Mouse (Mus musculus): ENCODE data around the gene Rab33b.
"Not testable (repeated sequence)": the region's sequence is repeated elsewhere in the genome, so short reads cannot be mapped to it uniquely, and the experiment has no call there.

Rab33b gene

DNA sequence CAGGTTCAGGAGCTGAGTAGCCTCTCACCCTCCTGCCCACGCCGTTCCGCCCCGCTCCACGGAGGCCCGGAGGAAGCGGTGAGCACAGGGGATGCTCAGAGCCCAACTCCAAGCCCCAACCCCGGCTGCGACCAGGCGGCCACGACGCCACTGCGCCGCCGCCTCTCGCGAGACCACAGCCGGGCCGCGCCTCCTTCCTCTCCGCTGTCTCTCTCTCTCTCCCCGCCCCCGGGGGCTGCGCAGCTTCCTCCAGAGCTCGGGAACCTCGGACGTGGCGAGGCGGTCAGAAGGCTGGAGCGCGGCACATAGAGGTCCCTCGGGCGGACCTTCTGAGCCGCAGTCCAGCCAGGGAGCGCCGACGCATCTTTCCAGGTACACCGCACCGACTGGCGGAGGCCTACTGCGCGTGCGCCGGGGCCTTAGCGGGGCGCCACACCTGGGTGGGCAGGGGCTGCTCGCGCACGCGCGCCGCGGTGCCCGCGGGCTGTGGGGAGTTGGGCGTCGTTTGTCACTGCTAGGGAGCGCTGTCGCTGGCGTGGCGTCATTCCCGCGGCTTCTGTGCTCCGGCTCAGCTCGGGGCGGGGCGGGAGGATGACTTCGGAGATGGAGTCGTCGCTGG, at the start of gene Rab33b:
Gene Rab33b, plus strand, starts transcription at position 180 of the 619 bp plus-strand sequence.
- DNase-seq (ENCODE audit: low spot score) = peak; percentile 98

DNA sequence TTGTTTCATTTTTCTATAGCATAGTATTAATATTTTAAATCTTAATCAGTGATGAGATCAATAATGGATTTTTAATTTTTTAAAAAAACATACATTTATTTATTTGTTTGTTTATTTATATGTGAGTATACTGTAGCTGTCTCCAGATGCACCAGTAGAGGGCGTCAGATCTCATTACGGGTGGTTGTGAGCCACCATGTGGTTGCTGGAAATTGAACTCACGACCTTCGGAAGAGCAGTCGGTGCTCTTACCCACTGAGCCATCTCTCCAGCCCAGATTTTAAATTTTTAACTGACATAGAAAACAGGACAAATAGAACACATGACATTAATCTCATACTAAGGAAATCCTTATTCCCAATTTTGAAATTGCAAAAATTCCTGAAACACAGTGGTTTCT, 49.4 kb upstream of the Rab33b start:
- not testable (repeated sequence) for DNase-seq (ENCODE audit: low spot score)

DNA sequence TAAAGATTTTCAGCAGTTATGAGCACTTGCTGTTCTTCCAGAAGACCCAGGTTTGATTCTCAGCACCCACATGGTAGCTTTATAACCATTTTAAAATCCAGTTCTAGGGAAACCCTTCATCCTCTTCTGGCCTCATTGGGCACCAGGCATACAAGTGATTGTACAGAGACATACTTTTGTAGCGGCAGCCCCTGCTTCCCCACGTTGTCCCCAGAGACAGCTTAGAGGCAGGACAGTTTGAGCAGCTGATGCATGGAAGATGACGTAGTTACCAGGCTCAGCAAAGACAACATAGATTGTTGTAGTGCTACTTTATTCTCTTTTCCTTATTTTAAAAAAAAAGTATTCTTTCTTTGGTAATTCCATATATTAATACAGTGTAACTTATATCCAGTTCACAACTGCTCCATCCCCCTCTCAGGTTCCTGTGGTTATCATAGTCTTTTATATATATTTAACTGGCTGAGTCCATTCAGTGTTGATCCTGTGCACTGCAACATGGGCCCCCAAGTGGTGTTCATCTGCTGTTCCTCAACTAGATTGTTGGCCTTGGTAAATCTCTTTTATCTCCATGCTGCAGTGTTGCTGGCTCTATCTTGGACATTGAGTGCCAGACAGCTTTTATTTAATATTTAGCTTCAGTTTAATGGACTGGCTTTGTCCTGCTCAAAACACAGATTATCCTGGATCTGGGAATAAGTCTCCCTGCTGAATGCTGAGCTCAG, 48.7 kb upstream of the Rab33b start:
- DNase-seq (ENCODE audit: low spot score) = no peak

DNA sequence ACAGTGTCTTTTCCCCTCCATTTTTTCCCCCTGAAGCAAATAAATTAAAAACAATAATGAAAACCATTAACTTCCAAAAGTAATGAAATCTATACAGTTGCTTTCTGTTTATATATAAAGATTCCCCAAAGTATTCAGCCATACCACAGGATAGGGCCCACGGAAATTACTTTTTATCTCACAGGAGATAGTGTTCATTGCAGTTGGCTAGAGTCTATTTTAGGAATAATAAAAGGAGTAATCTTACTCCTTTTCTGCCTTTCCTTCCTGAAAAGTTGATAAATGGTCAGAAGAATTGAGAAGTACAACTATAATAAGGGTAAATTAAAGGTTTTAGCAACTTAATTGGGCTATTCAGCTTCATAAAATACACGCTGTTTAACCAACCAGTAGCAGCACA, 15.2 kb upstream of the Rab33b start:
- no peak for DNase-seq (ENCODE audit: low spot score)

DNA sequence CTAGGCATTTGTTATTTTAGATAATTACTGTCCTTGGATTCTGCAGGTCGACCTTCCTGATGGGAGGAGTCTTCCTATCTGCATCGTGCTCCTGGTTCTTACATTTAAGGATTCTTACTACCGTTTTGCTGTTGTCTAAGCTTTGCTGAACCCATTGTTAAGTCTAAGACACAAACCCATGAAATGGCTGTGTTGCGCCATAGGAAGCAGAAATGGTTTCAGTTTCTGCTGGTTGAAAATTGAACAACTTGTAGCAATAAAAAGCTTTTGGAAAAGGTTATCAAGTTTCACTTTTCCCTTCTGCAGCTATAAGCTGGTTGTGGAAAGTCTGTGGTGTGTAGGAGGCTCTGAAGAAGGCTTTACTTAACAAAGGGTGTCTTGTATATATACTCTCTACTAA, 8.0 kb upstream of the Rab33b start:
- no peak for DNase-seq (ENCODE audit: low spot score)

DNA sequence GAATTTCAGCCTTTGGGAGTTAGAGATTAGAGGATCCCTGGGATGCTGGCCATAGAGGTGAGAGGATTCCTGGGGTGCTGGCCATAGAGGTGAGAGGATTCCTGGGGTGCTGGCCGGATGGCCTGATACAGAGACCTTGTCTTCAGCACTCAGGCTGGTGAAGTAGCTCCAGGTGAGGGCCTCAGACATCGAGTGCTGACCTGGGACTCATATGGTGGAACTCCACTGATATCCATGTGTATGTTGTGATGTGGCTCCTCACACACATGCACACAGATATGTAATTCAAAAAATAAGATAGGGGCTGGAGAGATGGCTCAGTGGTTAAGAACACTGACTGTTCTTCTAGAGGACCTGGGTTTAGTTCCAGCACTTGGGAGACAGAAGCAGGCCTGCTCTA, 3.8 kb upstream of the Rab33b start:
- DNase-seq (ENCODE audit: low spot score) = no peak

DNA sequence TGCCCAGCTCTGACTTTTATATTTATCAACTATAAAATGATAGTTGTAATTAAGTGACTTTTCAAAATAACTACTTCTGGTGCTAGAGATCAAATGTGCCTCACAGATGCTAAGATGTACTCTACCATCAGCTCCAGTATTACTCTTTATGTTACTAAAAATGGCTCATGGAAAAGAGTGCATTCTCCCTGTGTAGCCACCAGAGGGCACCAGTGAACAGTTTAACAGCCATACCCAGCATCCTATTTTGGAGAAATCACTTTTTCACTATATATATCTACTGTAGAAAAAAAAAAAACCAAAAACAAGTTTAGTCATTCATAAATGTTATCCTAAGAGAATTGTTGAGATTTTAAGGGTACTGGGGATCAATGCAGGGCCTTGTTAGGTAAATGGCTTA, 2.7 kb upstream of the Rab33b start:
- no peak for DNase-seq (ENCODE audit: low spot score)

DNA sequence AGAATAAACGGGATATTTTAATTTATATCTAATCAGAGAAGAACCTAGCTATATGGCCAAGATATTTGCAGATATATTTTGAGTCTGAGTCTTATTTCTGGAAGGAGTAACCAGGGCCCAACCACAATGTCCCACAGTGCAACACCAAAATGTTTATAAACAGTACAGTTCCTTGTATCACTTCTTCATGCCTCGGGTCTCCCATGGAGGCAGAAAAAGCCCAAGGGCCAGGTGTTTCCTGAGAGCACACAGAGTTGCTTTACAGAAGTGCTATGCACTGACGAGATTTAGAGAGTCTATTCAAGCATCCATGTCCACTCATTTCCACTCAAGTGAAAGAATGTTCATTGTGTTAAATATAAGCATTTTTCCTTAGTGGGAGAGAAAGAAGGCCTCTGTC, 1.8 kb upstream of the Rab33b start:
- DNase-seq (ENCODE audit: low spot score) = no peak

DNA sequence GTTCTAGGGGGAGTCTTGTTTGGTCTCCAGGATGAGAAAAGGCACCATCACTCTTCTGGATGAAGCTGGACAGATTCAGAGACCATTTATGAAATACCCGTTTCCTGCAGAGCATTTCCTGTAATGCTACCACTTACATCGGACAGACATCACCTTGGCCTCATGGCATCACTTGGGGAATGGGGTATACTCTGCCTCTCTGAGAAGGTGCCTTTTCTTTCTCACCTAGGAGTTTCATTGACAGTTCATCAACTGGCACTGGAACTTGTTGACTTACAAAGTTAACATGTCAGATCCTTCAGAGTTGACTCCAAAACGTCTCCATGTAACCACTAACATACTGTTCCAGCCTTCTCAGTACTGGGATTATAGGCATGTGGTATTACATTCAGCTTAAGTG, 939 bp upstream of the Rab33b start:
- no peak for DNase-seq (ENCODE audit: low spot score)

DNA sequence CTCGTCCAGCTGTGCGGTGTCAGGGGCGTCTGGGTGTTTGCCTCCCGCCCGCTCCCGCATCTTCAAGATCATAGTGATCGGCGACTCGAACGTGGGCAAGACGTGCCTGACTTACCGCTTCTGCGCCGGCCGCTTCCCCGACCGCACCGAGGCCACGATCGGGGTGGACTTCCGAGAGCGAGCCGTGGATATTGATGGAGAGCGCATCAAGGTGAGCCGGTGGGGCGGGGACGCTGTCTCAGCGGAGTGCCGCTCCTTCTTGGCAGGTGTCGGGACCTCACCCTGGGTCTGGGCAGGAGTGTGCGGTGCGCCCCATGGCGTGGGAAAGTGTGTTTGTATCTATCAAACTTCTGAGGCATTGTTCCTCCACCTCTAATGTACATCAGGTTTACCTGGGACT, 650 bp downstream of the Rab33b start:
- no peak for DNase-seq (ENCODE audit: low spot score)

DNA sequence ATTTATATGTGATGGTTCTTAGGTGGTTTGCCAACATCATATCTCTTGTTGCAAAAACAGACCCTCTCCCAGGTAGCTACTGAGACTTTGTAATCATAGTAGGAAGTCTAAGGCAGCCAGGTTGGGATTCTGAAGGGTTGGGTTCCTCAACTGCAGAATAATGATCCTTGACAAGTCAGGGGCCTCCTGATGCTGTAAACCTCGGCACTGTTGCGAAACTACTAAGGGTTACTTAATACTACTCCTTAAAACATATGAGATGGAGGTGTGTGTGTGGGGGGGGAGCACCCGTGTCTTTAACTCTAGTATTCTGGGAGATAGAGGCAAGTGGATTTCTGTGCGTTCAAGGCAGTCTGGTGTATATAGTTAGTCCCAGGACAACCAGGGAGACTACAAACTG, 1.6 kb downstream of the Rab33b start:
- DNase-seq (ENCODE audit: low spot score) = no peak

DNA sequence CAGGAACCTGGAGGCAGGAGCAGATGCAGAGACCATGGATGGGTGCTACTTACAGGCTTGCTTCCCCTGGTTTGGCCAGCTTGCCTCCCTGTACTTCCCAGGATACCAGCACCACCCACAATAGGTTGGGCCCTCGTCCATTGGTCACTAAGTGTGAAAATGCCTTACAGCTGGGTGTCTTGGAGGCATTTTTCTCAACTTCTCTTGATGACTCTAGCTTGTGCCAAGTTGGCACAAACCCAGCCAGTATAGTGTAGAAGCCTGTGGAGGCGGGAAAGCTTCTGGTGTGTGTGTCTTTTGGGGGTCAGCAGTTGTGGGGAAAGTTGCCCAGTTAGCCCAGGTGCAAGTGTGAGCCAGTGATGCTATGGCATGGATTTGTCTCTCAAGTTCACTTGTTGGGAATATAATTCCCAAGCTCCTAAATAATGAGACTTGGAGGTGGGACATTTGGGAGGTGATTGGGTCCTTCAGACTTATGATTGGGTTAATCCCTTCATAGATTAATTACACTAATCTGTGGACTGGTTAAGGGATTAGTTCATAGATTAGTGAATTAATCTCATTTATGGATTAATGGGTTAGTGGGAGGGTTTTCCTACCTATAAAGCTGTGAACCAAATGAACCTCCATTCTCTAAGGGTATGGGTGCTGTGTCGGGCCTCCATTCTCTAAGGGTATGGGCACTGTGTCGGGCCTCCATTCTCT, 2.9 kb downstream of the Rab33b start:
- DNase-seq (ENCODE audit: low spot score) = no peak

DNA sequence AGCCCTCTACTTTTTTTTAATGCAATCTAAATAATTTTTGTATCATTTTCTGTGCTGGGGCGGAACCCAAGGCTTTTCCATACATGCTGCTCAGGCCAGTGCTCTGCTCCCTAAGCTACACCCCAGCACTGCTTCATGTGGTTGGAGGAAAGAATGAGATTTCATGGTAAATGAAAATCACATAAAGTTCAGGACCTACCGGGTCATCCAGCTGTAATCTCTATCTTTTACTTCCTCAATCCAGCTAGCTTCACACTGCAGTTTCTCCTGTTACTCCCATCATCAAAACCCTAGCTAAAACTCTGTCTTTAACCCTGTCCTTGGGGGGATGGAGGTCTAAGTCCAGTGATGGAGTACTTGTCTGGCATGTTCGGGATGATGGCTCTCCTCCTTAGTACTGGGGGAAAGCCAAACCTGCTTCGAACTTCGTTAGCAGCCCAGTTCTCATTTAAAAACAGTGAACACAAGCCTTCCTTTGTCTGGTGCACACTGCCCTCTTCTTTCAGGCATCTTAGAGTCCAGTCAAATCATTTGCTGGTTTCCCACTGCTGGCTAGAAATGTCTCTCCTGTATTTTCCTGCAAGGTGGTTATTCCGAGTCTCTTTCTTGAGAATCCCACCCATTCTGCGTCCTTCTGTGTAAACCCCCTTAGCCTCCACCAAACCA, 6.5 kb downstream of the Rab33b start:
- no peak for DNase-seq (ENCODE audit: low spot score)

DNA sequence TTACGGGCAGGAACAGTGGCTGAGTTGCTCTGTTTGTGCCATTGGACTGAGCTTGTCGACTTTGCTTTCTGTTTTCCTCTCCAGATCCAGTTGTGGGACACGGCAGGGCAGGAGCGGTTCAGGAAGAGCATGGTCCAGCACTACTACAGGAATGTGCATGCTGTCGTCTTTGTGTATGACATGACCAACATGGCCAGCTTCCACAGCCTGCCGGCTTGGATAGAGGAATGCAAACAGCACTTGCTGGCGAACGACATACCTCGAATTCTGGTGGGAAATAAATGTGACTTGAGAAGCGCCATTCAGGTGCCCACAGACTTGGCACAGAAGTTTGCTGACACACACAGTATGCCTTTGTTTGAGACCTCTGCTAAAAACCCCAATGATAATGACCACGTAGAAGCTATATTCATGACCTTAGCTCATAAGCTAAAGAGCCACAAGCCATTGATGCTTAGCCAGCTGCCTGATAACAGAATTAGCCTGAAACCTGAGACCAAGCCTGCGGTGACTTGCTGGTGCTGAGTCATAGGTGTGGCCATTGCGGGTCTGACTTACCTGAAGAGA, 9.6 kb downstream of the Rab33b start:
- DNase-seq (ENCODE audit: low spot score) = no peak

DNA sequence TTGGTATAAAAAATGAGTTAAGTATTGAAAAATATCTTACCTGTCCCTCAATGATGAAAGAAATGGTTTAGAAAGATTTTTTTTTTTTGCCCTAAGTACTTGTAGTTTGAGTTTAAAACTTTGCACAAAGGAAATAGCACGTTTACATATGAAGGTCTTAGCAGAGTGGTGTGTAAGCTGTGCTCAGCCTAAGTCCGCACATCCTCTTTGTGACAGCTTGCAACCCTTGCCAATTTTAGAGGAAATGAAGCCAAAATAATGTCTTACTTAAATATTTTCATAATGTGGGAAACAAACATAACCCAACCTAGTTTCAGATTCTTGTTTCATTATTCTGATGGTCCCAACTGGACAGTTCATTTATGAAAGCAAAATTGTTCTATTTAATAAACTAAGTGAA, 10.7 kb downstream of the Rab33b start:
- no peak for DNase-seq (ENCODE audit: low spot score)

DNA sequence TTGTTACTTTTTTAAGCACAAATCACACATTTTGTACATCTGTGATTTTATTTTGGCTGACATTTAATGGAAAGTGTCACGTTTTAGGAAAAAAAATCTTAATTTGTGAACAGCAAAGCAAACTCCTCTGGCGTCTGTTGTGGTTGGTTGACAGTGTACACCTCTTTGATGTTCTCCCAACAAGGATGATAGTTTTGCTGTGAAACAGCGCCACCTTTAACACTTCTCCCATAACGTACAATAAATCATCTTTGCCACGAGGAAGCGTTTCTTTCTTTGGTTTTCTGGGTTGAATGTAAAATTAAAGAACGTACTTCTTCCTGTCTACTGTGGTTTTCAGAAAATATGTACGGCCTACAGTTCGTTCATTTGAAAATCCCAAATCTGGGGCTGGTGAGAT, 11.9 kb downstream of the Rab33b start:
- no peak for DNase-seq (ENCODE audit: low spot score)

DNA sequence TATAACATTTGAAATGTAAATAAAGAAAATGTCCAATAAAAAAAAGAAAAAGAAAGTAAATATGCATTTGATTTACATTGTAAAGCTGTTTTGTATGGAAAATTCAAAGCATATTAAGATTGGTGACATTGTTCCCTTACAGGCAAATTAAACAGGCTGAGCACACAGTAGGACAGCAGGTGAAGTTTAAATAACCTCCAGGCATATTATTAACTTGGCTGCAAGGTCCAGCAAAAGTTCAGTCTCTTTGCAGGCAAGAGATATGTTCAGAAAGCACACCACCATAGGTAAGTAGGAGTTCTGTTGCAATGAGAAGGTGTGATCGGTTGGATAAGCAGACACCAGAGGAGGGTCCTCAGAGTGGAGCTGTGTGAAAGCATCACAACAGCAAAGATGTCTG, 14.3 kb downstream of the Rab33b start:
- DNase-seq (ENCODE audit: low spot score) = no peak

DNA sequence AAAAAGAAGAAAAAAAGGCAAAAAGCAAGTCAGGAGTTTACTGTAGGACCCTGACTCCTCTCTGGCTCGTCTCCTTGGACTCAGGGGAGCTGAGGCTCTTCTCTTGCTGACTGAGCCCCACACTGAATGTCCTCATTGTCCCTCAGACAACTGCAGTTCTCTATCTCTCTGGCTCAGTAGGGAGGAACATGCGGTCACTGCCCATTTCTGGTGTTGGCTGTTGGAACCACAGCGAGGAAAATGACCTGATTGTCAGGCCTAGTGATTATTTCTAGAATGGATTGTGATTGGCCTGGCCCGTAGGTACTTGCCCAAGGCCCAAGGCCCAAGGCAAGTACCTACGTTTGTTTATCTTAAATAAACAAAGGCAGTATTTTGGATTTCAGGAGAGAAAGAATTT, 14.9 kb downstream of the Rab33b start:
- no peak for DNase-seq (ENCODE audit: low spot score)

DNA sequence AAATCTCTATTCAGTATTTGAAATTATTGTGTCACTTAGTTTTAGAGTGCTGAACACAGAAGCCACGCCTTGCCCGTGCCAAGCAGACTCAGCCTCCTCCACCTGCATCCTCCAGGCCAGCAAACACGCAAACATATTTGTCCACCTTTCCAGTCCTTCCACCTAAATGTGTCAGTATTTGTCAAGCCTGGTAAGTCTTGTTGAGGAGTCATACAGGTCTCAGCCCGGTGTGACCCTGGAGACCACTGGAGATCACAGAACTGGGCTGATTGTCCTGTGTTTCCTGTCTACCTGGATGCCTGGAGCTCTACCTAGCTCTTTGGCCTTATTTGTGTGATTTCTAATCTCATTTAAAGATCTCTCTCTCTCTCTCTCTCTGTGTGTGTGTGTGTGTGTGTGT, 16.2 kb downstream of the Rab33b start:
- DNase-seq (ENCODE audit: low spot score) = no peak

DNA sequence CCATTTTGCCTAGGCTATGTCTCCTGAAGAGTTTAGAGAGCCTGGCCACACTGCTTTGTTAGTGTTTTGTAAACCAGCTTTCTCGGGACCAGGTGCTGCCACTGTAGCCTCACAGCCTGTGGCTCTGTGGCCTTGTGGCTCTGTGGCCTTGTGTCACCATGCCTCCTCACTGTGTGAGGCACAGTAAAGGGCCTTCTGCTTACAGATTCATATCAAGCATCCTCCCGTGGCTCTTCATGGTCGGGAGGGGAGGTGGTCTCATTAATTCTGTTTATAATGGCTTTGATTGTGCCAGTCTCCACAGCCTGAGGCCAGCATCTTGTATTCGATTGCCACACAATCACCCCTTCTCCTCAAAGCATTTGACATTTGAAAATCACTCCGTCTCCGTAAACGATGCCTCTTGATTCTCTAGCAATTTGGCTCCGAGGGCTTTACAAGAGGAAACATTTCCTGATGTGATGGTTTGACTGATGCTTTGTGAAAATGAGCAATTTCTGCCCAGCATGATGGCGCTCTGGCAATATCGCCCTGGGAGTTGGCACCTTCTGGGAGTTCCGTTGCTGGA, 20.7 kb downstream of the Rab33b start:
- DNase-seq (ENCODE audit: low spot score) = no peak

DNA sequence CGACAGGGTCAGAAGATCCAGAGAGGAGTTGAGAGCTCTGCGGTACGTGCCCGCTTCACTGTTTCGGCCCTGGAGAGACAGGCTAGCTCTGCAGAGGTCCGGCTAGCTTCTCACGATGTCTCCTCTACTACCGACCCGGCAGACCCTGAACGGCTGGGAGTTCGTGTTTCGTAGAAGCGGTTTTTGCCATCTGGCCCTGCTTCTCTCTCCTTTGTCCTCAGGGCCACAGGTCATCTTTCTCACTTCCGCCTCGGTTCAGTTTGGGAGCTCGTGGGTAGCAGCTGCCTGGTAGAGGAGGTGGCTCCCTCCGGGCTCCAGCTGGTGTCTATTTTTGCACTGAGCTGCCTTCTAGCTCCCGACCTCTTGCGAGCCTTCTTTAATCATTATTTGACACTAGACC, 21.7 kb downstream of the Rab33b start:
- no peak for DNase-seq (ENCODE audit: low spot score)

DNA sequence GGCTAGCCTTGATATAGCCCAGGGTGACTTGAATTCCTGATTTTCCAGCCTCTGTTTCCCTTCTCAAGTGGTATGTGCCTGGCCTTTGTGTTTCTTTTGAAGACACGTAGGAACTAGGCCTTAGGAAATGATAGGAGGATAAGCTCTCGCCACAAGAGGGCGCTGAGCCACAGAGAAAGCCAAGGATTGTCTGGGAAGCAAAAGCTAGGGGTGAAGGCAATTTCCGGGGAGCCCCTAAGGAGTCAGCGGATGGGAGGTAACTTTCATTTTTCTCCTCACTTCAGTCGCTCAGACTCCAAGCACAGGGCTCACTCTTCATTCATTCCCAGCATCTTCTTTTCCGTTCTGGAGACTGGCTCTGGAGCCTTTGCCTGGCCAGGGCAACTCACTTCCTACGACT, 27.2 kb downstream of the Rab33b start:
- DNase-seq (ENCODE audit: low spot score) = peak; percentile 48

Data from yolk sac, embryonic 10.5 days (tissue).